Mouse (Mus musculus) NIH3T3 (cell line): ENCODE results near the gene Prr36.
A peak's percentile ranks its signal among the peaks of the same experiment; 100 is the strongest.
"Not testable (repeated sequence)": the region's sequence is repeated elsewhere in the genome, so short reads cannot be mapped to it uniquely, and the experiment has no call there.

Experiments used
- DNase-seq: peaks from one replicate; pipeline ENCODE4 v3.0.0-alpha.2; 2012; ENCODE audit warnings: low read depth

The Prr36 gene

GRCm38 (mm10) chr8:4216791-4217621 is at the start of gene Prr36:
Prr36 (minus strand) TSS chr8:4217459.
- DNase-seq: no peak

GRCm38 (mm10) chr8:4265160-4265914 is 48.1 kb upstream of the Prr36 start:
- no peak for DNase-seq

GRCm38 (mm10) chr8:4263105-4263791 is 46.0 kb upstream of the Prr36 start:
- DNase-seq: no peak

- DNase-seq: no peak
Observed at GRCm38 (mm10) chr8:4259805-4260170, 42.5 kb upstream of the Prr36 start.

GRCm38 (mm10) chr8:4259125-4259804 is 42.0 kb upstream of the Prr36 start, which contains the start of gene Ctxn1:
Ctxn1 (minus strand) TSS chr8:4259274.
- DNase-seq: peak; percentile 94

GRCm38 (mm10) chr8:4258678-4259077 is 41.4 kb upstream of the Prr36 start:
- DNase-seq: no peak

- peak; percentile 87 for DNase-seq
Observed at GRCm38 (mm10) chr8:4258233-4258632, 41.0 kb upstream of the Prr36 start.

- no peak for DNase-seq
Observed at GRCm38 (mm10) chr8:4257350-4257749, 40.1 kb upstream of the Prr36 start.

- DNase-seq: peak; percentile 52
Observed at GRCm38 (mm10) chr8:4256911-4257310, 39.7 kb upstream of the Prr36 start.

GRCm38 (mm10) chr8:4255471-4255870 is 38.2 kb upstream of the Prr36 start:
- not testable (repeated sequence) for DNase-seq

GRCm38 (mm10) chr8:4254001-4254400 is 36.7 kb upstream of the Prr36 start:
- peak; percentile 89 for DNase-seq

- DNase-seq: peak; percentile 98
Observed at GRCm38 (mm10) chr8:4252934-4253841, 35.9 kb upstream of the Prr36 start, which contains the start of gene Snapc2. Snapc2 (plus strand) TSS chr8:4253080.

GRCm38 (mm10) chr8:4252116-4252760 is 35.0 kb upstream of the Prr36 start:
- DNase-seq: peak; percentile 68

GRCm38 (mm10) chr8:4250306-4250970 is 33.2 kb upstream of the Prr36 start:
- peak; percentile 91 for DNase-seq

GRCm38 (mm10) chr8:4249213-4249612 is 32.0 kb upstream of the Prr36 start:
- DNase-seq: no peak

GRCm38 (mm10) chr8:4247951-4248540 is 30.8 kb upstream of the Prr36 start, which contains the start of gene Tgfbr3l:
Tgfbr3l (plus strand) TSS chr8:4248214.
- no peak for DNase-seq

- no peak for DNase-seq
Observed at GRCm38 (mm10) chr8:4247241-4247640, 30.0 kb upstream of the Prr36 start.

- no peak for DNase-seq
Observed at GRCm38 (mm10) chr8:4245737-4246136, 28.5 kb upstream of the Prr36 start.

GRCm38 (mm10) chr8:4245061-4245460 is 27.8 kb upstream of the Prr36 start:
- no peak for DNase-seq
